Mouse (Mus musculus) MEL (cell line): ENCODE measurements around the gene Ermap. TPM values are rescaled to one million over a fixed set of nuclear protein-coding genes. Genes with fewer than 3 reads are reported as not detected.

Experiments used
- DNase-seq: peaks from one replicate; pipeline ENCODE4 v3.0.0; 2011; ENCODE audit warnings: low read depth, low spot score
- H3K27ac ChIP-seq: 2 replicates; pipeline ENCODE4 v1.5.1; 2012; ENCODE audit warnings: low read depth, mild to moderate bottlenecking, control low read depth, low read length, moderate library complexity; ENCODE audit not compliant: control insufficient read depth
- H3K27me3 ChIP-seq, 2 experiments: fragments of 150-350 bp in 1 of 2; sonication (generic) in 1 of 2; 2 replicates each; pipeline ENCODE4 v1.6.1; 2012; ENCODE audit warnings: low read length in 2 of 2, mild to moderate bottlenecking in 2 of 2, improper control_type of control experiment in 1 of 2, moderate library complexity in 1 of 2; ENCODE audit not compliant: insufficient read depth in 2 of 2, control insufficient read depth in 1 of 2
- H3K36me3 ChIP-seq, 2 experiments: 2 replicates each; pipeline ENCODE4 v1.6.1; 2012 to 2014; ENCODE audit warnings: low read length in 2 of 2, improper control_type of control experiment in 1 of 2, inconsistent platforms in 1 of 2, mild to moderate bottlenecking in 1 of 2; ENCODE audit not compliant: insufficient read depth in 2 of 2, control insufficient read depth in 1 of 2
- H3K4me1 ChIP-seq, 2 experiments: fragments of 150-350 bp in 1 of 2; sonication (generic) in 1 of 2; 2 replicates each; pipeline ENCODE4 v1.6.1; 2012; ENCODE audit warnings: low read length in 2 of 2, improper control_type of control experiment in 1 of 2, mild to moderate bottlenecking in 1 of 2; ENCODE audit not compliant: insufficient read depth in 2 of 2, control insufficient read depth in 1 of 2
- H3K4me3 ChIP-seq, 2 experiments: fragments of 150-350 bp in 1 of 2; sonication (generic) in 1 of 2; 2 replicates each; pipeline ENCODE4 v1.5.1; 2012; ENCODE audit warnings: low read depth in 2 of 2, low read length in 2 of 2, mild to moderate bottlenecking in 2 of 2, moderate library complexity in 2 of 2, control low read depth in 1 of 2, improper control_type of control experiment in 1 of 2; ENCODE audit not compliant: control insufficient read depth in 1 of 2, insufficient read depth in 1 of 2
- H3K79me2 ChIP-seq: 2 replicates; pipeline ENCODE4 v1.6.1; 2012; ENCODE audit warnings: mild to moderate bottlenecking, low read length, moderate library complexity; ENCODE audit not compliant: control insufficient read depth, poor library complexity, insufficient read depth
- H3K9ac ChIP-seq: 2 replicates; pipeline ENCODE4 v1.6.1; 2012; ENCODE audit warnings: low read depth, mild to moderate bottlenecking, control low read depth, low read length, moderate library complexity; ENCODE audit not compliant: control insufficient read depth, poor library complexity, severe bottlenecking
- H3K9me3 ChIP-seq: fragments of 150-350 bp; sonication (generic); replicated peaks from 2 replicates; pipeline ENCODE4 v1.6.1; 2012; ENCODE audit warnings: mild to moderate bottlenecking, low read length, improper control_type of control experiment, moderate library complexity; ENCODE audit not compliant: insufficient read depth
- GATA1 ChIP-seq: IDR thresholded peaks from 2 replicates; pipeline ENCODE4 v1.6.1; 2011; ENCODE audit warnings: low read depth, low read length, improper control_type of control experiment
- HCFC1 ChIP-seq: IDR thresholded peaks from 2 replicates; pipeline ENCODE4 v1.6.1; 2012; ENCODE audit warnings: low read depth, mild to moderate bottlenecking, inconsistent platforms, low read length, improper control_type of control experiment, moderate library complexity
- MAZ ChIP-seq: IDR thresholded peaks from 2 replicates; pipeline ENCODE4 v1.6.1; 2012; ENCODE audit warnings: low read depth, mild to moderate bottlenecking, inconsistent platforms, low read length, improper control_type of control experiment
- MXI1 ChIP-seq: IDR thresholded peaks from 2 replicates; pipeline ENCODE4 v1.6.1; 2011; ENCODE audit warnings: mild to moderate bottlenecking, low read depth, low read length, improper control_type of control experiment
- NELFE ChIP-seq: IDR thresholded peaks from 2 replicates; pipeline ENCODE4 v1.6.1; 2011; ENCODE audit warnings: low read depth, low read length, improper control_type of control experiment
- NRF1 ChIP-seq: IDR thresholded peaks from 2 replicates; pipeline ENCODE4 v1.6.1; 2014; ENCODE audit warnings: low read depth, mild to moderate bottlenecking, inconsistent platforms, low read length, improper control_type of control experiment, moderate library complexity; ENCODE audit not compliant: poor library complexity, insufficient read depth, severe bottlenecking
- POLR2A ChIP-seq, 2 experiments: IDR thresholded peaks; 2 replicates each; pipeline ENCODE4 v1.6.1; 2011 to 2012; ENCODE audit warnings: low read length in 2 of 2, mild to moderate bottlenecking in 2 of 2, control low read depth in 1 of 2, improper control_type of control experiment in 1 of 2, low read depth in 1 of 2, moderate library complexity in 1 of 2; ENCODE audit not compliant: control insufficient read depth in 1 of 2, insufficient read depth in 1 of 2, poor library complexity in 1 of 2
- RCOR1 ChIP-seq: IDR thresholded peaks from 2 replicates; pipeline ENCODE4 v1.6.1; 2012; ENCODE audit warnings: low read depth, mild to moderate bottlenecking, inconsistent platforms, low read length, improper control_type of control experiment
- SIN3A ChIP-seq: IDR thresholded peaks from 2 replicates; pipeline ENCODE4 v1.6.1; 2012; ENCODE audit warnings: low read length, improper control_type of control experiment, inconsistent platforms
- TAL1 ChIP-seq: IDR thresholded peaks from 2 replicates; pipeline ENCODE4 v1.6.1; 2012; ENCODE audit warnings: mild to moderate bottlenecking, inconsistent platforms, low read length, moderate library complexity, mixed read lengths
- TCF12 ChIP-seq: IDR thresholded peaks from 2 replicates; pipeline ENCODE4 v1.6.1; 2014; ENCODE audit warnings: low read depth, mild to moderate bottlenecking, inconsistent platforms, low read length, improper control_type of control experiment, moderate library complexity
- ZMIZ1 ChIP-seq: IDR thresholded peaks from 2 replicates; pipeline ENCODE4 v1.6.1; 2012; ENCODE audit warnings: low read depth, mild to moderate bottlenecking, inconsistent platforms, low read length, improper control_type of control experiment, moderate library complexity
- ZNF384 ChIP-seq: IDR thresholded peaks from 2 replicates; pipeline ENCODE4 v1.6.1; 2012; ENCODE audit warnings: low read depth, mild to moderate bottlenecking, inconsistent platforms, low read length, improper control_type of control experiment
- polyA plus RNA-seq, 2 experiments: library from polyadenylated mRNA; stranded (reverse) in 1 of 2; unstranded in 1 of 2; fragments of >175 nt in 1 of 2; fragments of >200 nt in 1 of 2; gene quantifications; 2 replicates each; pipeline versions ENCODE4 v1.2.1 to v1.2.4; 2012; ENCODE audit warnings: low replicate concordance in 2 of 2, low read depth in 1 of 2; ENCODE audit not compliant: insufficient read length in 2 of 2, insufficient read depth in 1 of 2, missing spikeins in 1 of 2
- total RNA-seq: library from RNA; depleted of rRNA; stranded (reverse); fragments of 300-350 nt; gene quantifications from 2 replicates; pipeline ENCODE4 v1.2.3, GENCODE M21; 2012

Ermap gene
- total and polyA plus RNA-seq, 3 experiments, result 44.1 to 247 (median 138) TPM

DNA sequence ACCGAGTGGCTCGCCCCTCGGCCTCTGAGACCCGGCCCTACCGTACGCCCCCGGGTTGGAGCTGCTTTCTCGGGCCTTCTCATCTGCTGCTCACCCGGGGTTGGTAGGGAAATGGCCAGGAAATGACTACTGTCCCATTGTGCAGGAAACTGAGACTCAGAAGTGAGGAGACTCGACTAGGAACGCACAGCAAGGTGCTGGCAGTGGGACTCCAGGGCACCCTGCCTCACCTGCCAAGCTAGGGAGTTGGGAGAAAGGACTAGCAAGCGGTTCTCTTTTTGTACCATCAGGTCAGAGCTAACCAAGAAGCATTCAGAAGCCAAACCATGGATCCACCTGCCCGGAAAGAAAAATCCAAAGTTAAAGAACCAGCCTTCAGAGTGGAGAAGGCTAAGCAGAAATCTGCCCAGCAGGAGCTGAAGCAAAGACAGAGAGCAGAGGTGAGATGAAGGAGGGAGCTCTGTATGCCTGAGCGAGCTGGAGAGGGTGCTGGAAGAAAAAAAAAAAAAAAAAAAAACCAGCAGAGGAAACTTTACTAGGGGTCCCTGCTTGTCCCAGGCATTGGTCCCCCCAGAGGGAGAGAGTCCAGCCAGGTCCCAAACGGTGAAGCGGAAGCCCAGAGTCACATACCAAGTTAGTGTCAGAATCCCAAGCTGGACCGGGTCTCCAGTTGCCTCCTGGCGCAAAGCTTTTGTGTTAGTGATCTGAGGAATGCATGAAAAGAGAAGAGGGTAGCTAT, 5.9 kb upstream of the Ermap start:
- Histone ChIP-seq H3K9me3 (no peaks in the 10 kb centered on the region), H3K27me3 (no peaks in the 10 kb centered on the region), H3K4me3 (peak overlapping the region; percentile 84 to 88), H3K79me2 (peaks cover 5% of the 10 kb centered on the region; the same call in 1 of the 2 replicates), H3K4me1 (peaks cover 19 to 33% of the 10 kb centered on the region in 2 experiments), H3K36me3 (peaks cover 0 to 44% of the 10 kb centered on the region in 2 experiments; a peak in 2 of 4 replicates), H3K27ac (no peak overlapping the region), H3K9ac (peak overlapping the region; percentile 88)
- peak; percentile 52; the same call in 1 of the 2 replicates for TF ChIP-seq ZNF384
- no peak for TF ChIP-seq GATA1
- 0 out of 2 replicates have a peak, but pooled peaks have one; percentile 14 for TF ChIP-seq SIN3A
- no peak for DNase-seq

DNA sequence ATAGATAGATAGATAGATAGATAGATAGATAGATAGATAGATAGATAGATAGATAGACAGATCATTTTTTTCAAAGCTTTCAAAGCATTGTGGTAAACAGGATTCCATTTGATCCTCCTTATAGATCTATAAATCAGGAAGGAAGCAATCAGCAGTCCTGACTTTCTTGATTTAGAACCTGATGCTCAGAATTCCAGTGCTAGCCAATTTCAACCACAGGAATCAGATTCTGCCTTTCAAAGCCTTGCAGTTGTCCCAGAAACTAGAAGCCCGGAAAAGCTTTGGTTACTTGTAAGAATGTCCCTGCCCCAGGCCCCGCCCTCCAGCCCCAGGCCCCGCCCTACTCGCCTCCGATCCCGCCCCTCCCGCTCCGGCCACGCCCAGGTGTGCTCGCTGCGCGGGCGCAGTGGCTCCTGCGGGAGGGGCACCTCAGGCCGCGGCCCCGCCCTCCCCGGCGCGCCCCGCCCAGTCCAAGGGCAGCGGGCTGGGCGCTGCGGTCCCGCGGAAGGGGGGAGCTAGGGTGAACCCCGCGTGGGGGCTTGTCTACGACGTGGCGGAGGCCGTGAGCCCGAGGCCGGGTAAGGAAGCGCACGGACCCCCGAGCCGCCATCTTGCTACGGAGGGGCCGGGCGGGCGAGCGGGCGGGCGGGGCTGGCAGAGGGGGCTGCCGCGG, 5.2 kb upstream of the Ermap start, which contains the start of gene Svbp:
TSS of gene Svbp (plus strand) at position 398 of the 673 bp plus-strand sequence.
- H3K4me3 ChIP-seq, result peak within 1 kb of the TSS; percentile 84 to 88
- peaks cover 5% of the 10 kb centered on the region; the same call in 1 of the 2 replicates for H3K79me2 ChIP-seq
- peaks cover 0 to 44% of the 10 kb centered on the region in 2 experiments; a peak in 2 of 4 replicates for H3K36me3 ChIP-seq
- H3K27ac ChIP-seq, result peak within 1 kb of the TSS; percentile 100
- peaks cover 19 to 36% of the 10 kb centered on the region in 2 experiments for H3K4me1 ChIP-seq
- peak; percentile 90 for DNase-seq
- H3K27me3 ChIP-seq, result no peaks in the 10 kb centered on the region
- H3K9ac ChIP-seq, result peak within 1 kb of the TSS; percentile 88
- TF ChIP-seq GATA1 (peak; percentile 55; the same call in 1 of the 2 replicates), RCOR1 (peak; percentile 90), POLR2A (IDR thresholded peaks at IDR 0.05; ENCODE audit: control insufficient read depth in 1 of 2, insufficient read depth in 1 of 2, low read depth in 1 of 2, low read length in 2 of 2, poor library complexity in 1 of 2) (peak; percentile 50 to 54; a peak in 2 of 4 replicates), MXI1 (no peak; the same call in 1 of the 2 replicates), SIN3A (peak; percentile 44; the same call in 1 of the 2 replicates), TCF12 (no peak), MAZ (peak; percentile 88; the same call in 1 of the 2 replicates), NELFE (peak; percentile 46; the same call in 1 of the 2 replicates), HCFC1 (0 out of 2 replicates have a peak, but pooled peaks have one; percentile 2), ZMIZ1 (peak; percentile 68; the same call in 1 of the 2 replicates), NRF1 (peak; percentile 87), TAL1 (no peak)
- TF ChIP-seq, all 39 proteins: peak for 9
- no peaks in the 10 kb centered on the region for H3K9me3 ChIP-seq
